Mouse (Mus musculus) retina, embryonic 14.5 days (tissue): ENCODE data around the gene Stab1.
A peak's percentile ranks its signal among the peaks of the same experiment; 100 is the strongest.

ENCODE experiments used
- DNase-seq: peaks from one replicate; pipeline ENCODE4 v3.0.0-alpha.2; 2015; ENCODE audit warnings: low spot score

Gene Stab1

GRCm38 (mm10) chr14:31165010-31165409 is 3.4 kb downstream of the Stab1 start:
- DNase-seq: no peak

GRCm38 (mm10) chr14:31164067-31164466 is 4.4 kb downstream of the Stab1 start:
- no peak for DNase-seq

- peak; percentile 9 for DNase-seq
Observed at GRCm38 (mm10) chr14:31161638-31162037, 6.8 kb downstream of the Stab1 start.

- no peak for DNase-seq
Observed at GRCm38 (mm10) chr14:31161191-31161590, 7.2 kb downstream of the Stab1 start.

- DNase-seq: no peak
Observed at GRCm38 (mm10) chr14:31160196-31161150, 8.0 kb downstream of the Stab1 start.

- DNase-seq: no peak
Observed at GRCm38 (mm10) chr14:31145694-31146093, 22.7 kb downstream of the Stab1 start.

GRCm38 (mm10) chr14:31141011-31141410 is 27.4 kb downstream of the Stab1 start:
- DNase-seq: no peak

- no peak for DNase-seq
Observed at GRCm38 (mm10) chr14:31140141-31140540, 28.3 kb downstream of the Stab1 start.

GRCm38 (mm10) chr14:31139666-31140065 is 28.8 kb downstream of the Stab1 start:
- no peak for DNase-seq

GRCm38 (mm10) chr14:31138897-31139429 is 29.5 kb downstream of the Stab1 start:
- DNase-seq: no peak

- DNase-seq: no peak
Observed at GRCm38 (mm10) chr14:31138219-31138896, 30.1 kb downstream of the Stab1 start.

GRCm38 (mm10) chr14:31137791-31138190 is 30.6 kb downstream of the Stab1 start:
- no peak for DNase-seq

GRCm38 (mm10) chr14:31137281-31137595 is 31.2 kb downstream of the Stab1 start:
- DNase-seq: no peak

- DNase-seq: no peak
Observed at GRCm38 (mm10) chr14:31136411-31137280, 31.8 kb downstream of the Stab1 start.

- DNase-seq: no peak
Observed at GRCm38 (mm10) chr14:31135495-31136410, 32.7 kb downstream of the Stab1 start.

- no peak for DNase-seq
Observed at GRCm38 (mm10) chr14:31134015-31135000, 34.1 kb downstream of the Stab1 start.

- no peak for DNase-seq
Observed at GRCm38 (mm10) chr14:31133023-31133665, 35.3 kb downstream of the Stab1 start.

- no peak for DNase-seq
Observed at GRCm38 (mm10) chr14:31132491-31132975, 35.9 kb downstream of the Stab1 start.

- DNase-seq: peak; percentile 26
Observed at GRCm38 (mm10) chr14:31132031-31132430, 36.4 kb downstream of the Stab1 start.
